Mouse (Mus musculus): ENCODE data around the gene Tbc1d22a. TPM values are rescaled to one million over a fixed set of nuclear protein-coding genes. Genes with fewer than 3 reads are reported as not detected.
A peak's percentile ranks its signal among the peaks of the same experiment; 100 is the strongest.

Tbc1d22a gene
- polyA plus RNA-seq, 1 experiment from 2014 or later = 11.1 TPM

DNA sequence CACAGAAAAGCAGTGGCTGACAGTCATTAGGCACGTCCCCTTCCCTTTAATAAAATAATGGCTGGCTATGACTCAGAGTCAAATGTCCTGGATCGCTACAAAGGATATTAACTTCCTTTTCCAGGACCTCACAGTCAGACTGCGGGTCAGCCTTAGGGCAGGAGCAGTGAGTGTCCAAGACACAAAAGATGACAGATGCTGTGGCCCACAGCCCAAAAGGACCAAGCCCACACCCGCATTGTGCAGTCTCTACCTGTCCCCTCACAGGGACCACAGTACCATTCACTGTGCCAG, 44.5 kb upstream of the Tbc1d22a start:
- H3K27ac ChIP-seq (ENCODE audit: low read depth, low read length) = 0 out of 2 replicates have a peak overlapping the region, but pooled peaks have one; percentile 37
- no peaks in the 10 kb centered on the region for H3K27me3 ChIP-seq (ENCODE audit: control insufficient read depth, insufficient read depth, low read length)
- H3K4me3 ChIP-seq (ENCODE audit: low read length) = no peak overlapping the region
- WGBS = 55% methylated on average over 4 of the region's 4 CpGs
- H3K4me1 ChIP-seq (ENCODE audit: control insufficient read depth, insufficient read depth, low read length) = peaks cover 27% of the 10 kb centered on the region
- no peaks in the 10 kb centered on the region; the same call in 1 of the 2 replicates for H3K36me3 ChIP-seq (ENCODE audit: control insufficient read depth, insufficient read depth, low read length)
- H3K4me2 ChIP-seq (replicated peaks; ENCODE audit: low read depth, low read length) = no peak overlapping the region
- H3K9ac ChIP-seq (ENCODE audit: low read depth, low read length) = no peak overlapping the region
- no peak for ATAC-seq (ENCODE audit: low FRiP score, low TSS enrichment)
- no peaks in the 10 kb centered on the region for H3K9me3 ChIP-seq (ENCODE audit: control insufficient read depth, low read length)

DNA sequence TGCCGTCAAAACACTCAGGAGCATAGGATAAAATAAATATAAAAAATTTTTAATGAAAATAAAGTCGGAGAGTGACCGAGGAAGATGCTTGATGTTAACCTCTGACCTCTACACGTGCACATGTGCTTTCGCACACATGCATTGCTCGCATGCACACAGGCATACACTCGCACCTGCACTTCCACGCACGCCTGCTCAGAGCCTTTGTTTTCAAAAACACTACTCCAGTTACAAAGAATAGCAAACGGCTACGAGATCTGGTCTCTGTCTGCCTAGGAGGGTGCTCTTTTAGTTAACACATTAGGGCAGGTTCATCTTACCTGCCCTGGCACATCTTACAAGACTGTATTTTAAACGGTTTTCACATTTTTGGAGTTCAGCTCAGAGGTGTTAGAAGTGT, 42.9 kb upstream of the Tbc1d22a start:
- Histone ChIP-seq H3K9ac (ENCODE audit: low read depth, low read length) (no peak overlapping the region), H3K27me3 (ENCODE audit: control insufficient read depth, insufficient read depth, low read length) (no peaks in the 10 kb centered on the region), H3K36me3 (ENCODE audit: control insufficient read depth, insufficient read depth, low read length) (no peaks in the 10 kb centered on the region), H3K9me3 (ENCODE audit: control insufficient read depth, low read length) (no peaks in the 10 kb centered on the region), H3K27ac (ENCODE audit: low read depth, low read length) (no peak overlapping the region), H3K4me1 (ENCODE audit: control insufficient read depth, insufficient read depth, low read length) (peaks cover 27% of the 10 kb centered on the region), H3K4me3 (ENCODE audit: low read length) (no peak overlapping the region), H3K4me2 (replicated peaks; ENCODE audit: low read depth, low read length) (no peak overlapping the region)
- WGBS = 53% methylated on average over 12 of the region's 12 CpGs
- no peak; the same call in 1 of the 2 replicates for ATAC-seq (ENCODE audit: low FRiP score, low TSS enrichment)

DNA sequence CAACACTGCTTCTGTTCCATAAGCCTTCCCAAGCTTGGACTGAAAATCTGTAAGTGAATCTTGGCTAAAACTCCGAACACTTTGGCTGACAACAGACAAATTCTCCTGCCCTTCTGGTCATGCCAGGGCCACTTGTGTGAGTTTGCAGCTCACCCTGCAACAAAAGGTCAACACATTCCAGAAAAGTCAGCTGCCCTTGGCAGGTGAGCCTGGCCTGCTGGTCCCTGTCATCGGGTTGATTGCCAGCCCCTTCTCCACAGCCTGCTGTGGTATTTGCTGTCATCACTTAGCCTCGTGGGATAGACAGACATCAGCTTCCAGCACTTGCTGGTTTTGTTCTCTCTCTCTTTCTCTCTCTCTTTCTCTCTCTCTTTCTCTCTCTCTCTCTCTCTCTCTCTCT, 42.1 kb upstream of the Tbc1d22a start:
- no peak overlapping the region for H3K4me2 ChIP-seq (replicated peaks; ENCODE audit: low read depth, low read length)
- no peak overlapping the region for H3K9ac ChIP-seq (ENCODE audit: low read depth, low read length)
- H3K27me3 ChIP-seq (ENCODE audit: control insufficient read depth, insufficient read depth, low read length) = no peaks in the 10 kb centered on the region
- no peak for ATAC-seq (ENCODE audit: low FRiP score, low TSS enrichment)
- no peak overlapping the region for H3K4me3 ChIP-seq (ENCODE audit: low read length)
- peaks cover 27% of the 10 kb centered on the region for H3K4me1 ChIP-seq (ENCODE audit: control insufficient read depth, insufficient read depth, low read length)
- WGBS = 52% methylated on average over 3 of the region's 3 CpGs
- no peaks in the 10 kb centered on the region for H3K36me3 ChIP-seq (ENCODE audit: control insufficient read depth, insufficient read depth, low read length)
- H3K27ac ChIP-seq (ENCODE audit: low read depth, low read length) = no peak overlapping the region
- no peaks in the 10 kb centered on the region for H3K9me3 ChIP-seq (ENCODE audit: control insufficient read depth, low read length)

- no peaks in the 10 kb centered on the region for H3K36me3 ChIP-seq (ENCODE audit: control insufficient read depth, insufficient read depth, low read length)
- no peak overlapping the region for H3K4me3 ChIP-seq (ENCODE audit: low read length)
- H3K4me2 ChIP-seq (replicated peaks; ENCODE audit: low read depth, low read length) = no peak overlapping the region
- ATAC-seq (ENCODE audit: low FRiP score, low TSS enrichment) = no peak
- H3K27me3 ChIP-seq (ENCODE audit: control insufficient read depth, insufficient read depth, low read length) = no peaks in the 10 kb centered on the region
- no peak overlapping the region for H3K27ac ChIP-seq (ENCODE audit: low read depth, low read length)
- H3K4me1 ChIP-seq (ENCODE audit: control insufficient read depth, insufficient read depth, low read length) = peaks cover 27% of the 10 kb centered on the region
- no peaks in the 10 kb centered on the region for H3K9me3 ChIP-seq (ENCODE audit: control insufficient read depth, low read length)
- H3K9ac ChIP-seq (ENCODE audit: low read depth, low read length) = no peak overlapping the region
- 71% methylated on average over 6 of the region's 6 CpGs for WGBS
Observed at GRCm38 (mm10) chr15:86172526-86172925, 41.7 kb upstream of the Tbc1d22a start.

DNA sequence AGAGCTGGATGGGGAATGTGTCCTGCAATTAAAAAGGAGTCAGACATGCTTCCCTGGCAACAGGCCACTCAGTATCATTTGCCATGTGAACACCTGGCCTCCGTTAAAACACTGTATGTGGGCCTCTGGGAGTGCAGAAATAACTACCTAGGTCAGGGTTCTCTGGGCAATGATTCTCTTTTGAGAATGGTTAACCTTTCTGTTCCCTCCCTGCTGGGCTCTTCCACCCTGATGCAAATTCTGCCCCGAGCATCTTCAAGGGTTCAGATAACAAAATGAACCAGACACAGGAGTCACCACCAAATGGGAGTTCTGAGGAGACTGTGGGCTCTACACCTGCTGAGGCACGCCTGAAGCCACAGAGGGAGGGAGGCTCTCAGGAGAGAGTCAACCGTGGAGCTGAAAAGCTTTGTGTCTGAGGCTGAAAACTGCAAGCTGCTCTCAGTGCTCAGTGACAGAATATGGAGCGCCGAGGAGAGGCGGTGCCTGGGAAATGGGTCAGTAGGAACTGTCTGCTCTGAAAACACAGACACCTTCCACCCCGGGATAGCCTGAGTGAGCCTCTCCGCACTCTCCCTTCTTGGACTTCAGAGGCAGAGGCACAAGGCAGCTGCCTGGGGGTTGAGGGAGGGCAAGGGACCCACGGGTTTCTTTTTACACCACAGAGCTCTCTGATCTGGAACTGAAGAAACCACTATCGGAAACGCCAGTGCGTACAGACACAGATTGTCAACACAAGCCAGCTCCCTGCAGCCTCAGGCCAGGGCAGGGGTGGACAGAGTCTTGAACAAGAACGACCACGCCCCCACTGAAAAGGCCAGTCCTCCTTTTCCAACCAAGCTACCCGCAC, 40.9 kb upstream of the Tbc1d22a start:
- H3K9me3 ChIP-seq (ENCODE audit: control insufficient read depth, low read length) = no peaks in the 10 kb centered on the region
- H3K4me1 ChIP-seq (ENCODE audit: control insufficient read depth, insufficient read depth, low read length) = peaks cover 27% of the 10 kb centered on the region
- no peak overlapping the region for H3K4me3 ChIP-seq (ENCODE audit: low read length)
- no peak overlapping the region for H3K4me2 ChIP-seq (replicated peaks; ENCODE audit: low read depth, low read length)
- peak; percentile 25; the same call in 1 of the 2 replicates for ATAC-seq (ENCODE audit: low FRiP score, low TSS enrichment)
- H3K27me3 ChIP-seq (ENCODE audit: control insufficient read depth, insufficient read depth, low read length) = no peaks in the 10 kb centered on the region
- no peak overlapping the region; the same call in 1 of the 2 replicates for H3K27ac ChIP-seq (ENCODE audit: low read depth, low read length)
- H3K36me3 ChIP-seq (ENCODE audit: control insufficient read depth, insufficient read depth, low read length) = no peaks in the 10 kb centered on the region
- H3K9ac ChIP-seq (ENCODE audit: low read depth, low read length) = no peak overlapping the region
- 27% methylated on average over 16 of the region's 16 CpGs for WGBS

GRCm38 (mm10) chr15:86175253-86176050, 38.8 kb upstream of the Tbc1d22a start:
- WGBS = 77% methylated on average over 3 of the region's 3 CpGs
- no peaks in the 10 kb centered on the region for H3K36me3 ChIP-seq (ENCODE audit: control insufficient read depth, insufficient read depth, low read length)
- no peaks in the 10 kb centered on the region for H3K9me3 ChIP-seq (ENCODE audit: control insufficient read depth, low read length)
- no peak overlapping the region for H3K4me2 ChIP-seq (replicated peaks; ENCODE audit: low read depth, low read length)
- H3K27ac ChIP-seq (ENCODE audit: low read depth, low read length) = no peak overlapping the region
- ATAC-seq (ENCODE audit: low FRiP score, low TSS enrichment) = no peak
- no peaks in the 10 kb centered on the region for H3K27me3 ChIP-seq (ENCODE audit: control insufficient read depth, insufficient read depth, low read length)
- no peak overlapping the region for H3K9ac ChIP-seq (ENCODE audit: low read depth, low read length)
- H3K4me3 ChIP-seq (ENCODE audit: low read length) = no peak overlapping the region
- peaks cover 18% of the 10 kb centered on the region for H3K4me1 ChIP-seq (ENCODE audit: control insufficient read depth, insufficient read depth, low read length)

DNA sequence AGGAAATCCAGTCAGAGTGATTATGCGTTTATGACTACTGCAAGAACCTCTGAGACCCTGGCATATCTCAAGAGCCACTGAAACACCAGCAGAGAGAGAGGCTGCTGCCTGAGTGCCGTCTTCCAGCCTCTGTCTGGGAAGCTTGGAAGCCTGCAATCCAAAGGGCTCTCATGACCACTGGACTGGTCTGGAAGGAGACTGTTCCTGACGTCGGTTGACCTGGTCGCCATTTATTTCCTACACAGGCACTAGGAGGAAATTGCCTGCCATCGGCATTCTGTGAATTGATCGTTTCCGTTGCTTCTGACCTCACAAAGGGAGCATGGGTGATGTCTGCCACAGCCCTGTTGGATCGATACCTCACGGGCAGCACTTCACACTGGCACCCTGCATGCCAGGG, 38.1 kb upstream of the Tbc1d22a start:
- ATAC-seq (ENCODE audit: low FRiP score, low TSS enrichment) = no peak
- no peaks in the 10 kb centered on the region for H3K36me3 ChIP-seq (ENCODE audit: control insufficient read depth, insufficient read depth, low read length)
- H3K4me2 ChIP-seq (replicated peaks; ENCODE audit: low read depth, low read length) = no peak overlapping the region
- H3K4me1 ChIP-seq (ENCODE audit: control insufficient read depth, insufficient read depth, low read length) = peaks cover 18% of the 10 kb centered on the region
- 64% methylated on average over 10 of the region's 10 CpGs for WGBS
- H3K9ac ChIP-seq (ENCODE audit: low read depth, low read length) = no peak overlapping the region
- H3K9me3 ChIP-seq (ENCODE audit: control insufficient read depth, low read length) = no peaks in the 10 kb centered on the region
- no peak overlapping the region for H3K4me3 ChIP-seq (ENCODE audit: low read length)
- H3K27ac ChIP-seq (ENCODE audit: low read depth, low read length) = no peak overlapping the region
- H3K27me3 ChIP-seq (ENCODE audit: control insufficient read depth, insufficient read depth, low read length) = no peaks in the 10 kb centered on the region

DNA sequence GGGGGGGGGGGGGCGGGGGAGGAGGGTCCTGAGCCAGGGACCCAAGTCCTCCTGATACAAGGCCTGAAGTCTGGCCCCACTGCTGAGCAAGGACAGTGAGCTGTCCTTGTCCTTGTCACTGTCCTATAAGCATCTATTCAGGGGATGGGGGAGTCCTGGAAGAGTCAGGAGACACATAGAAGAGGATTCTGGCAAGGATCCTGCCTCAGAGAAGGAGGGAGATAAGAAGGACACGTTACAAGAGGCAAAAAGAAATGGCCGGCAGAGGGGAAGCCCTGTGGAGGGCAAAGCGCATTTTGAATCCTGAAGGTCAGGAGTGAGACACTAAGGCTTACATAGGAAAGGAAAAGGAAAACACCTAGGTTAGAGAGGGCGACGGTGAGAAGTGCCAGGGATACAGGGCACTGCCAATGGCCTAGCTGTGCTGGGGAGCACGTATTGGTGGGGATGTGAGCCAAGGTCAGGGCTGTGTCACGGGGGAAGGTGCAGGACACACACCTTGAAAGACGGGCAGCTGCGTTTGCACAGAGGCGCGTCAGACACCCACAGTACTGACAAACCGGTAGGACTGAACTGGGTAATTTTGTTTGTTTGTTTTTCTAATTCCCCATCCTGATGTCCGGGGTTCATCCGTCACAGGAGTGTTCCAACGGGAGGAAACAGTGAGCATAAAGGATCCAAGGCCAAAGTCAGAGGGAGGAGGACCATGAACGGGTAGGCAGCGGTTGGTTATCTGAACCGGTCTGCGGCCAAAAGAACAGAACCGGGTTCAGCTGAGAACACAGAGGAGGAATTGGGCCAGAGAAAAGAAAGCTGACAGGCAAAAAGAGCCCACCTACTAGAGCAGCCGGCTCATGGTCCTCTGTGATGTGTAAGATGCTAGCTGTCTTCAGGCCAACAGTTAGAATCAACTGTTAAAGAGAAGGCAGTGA, 37.2 kb upstream of the Tbc1d22a start:
- ATAC-seq (ENCODE audit: low FRiP score, low TSS enrichment) = no peak
- 73% methylated on average over 21 of the region's 22 CpGs for WGBS
- no peaks in the 10 kb centered on the region for H3K9me3 ChIP-seq (ENCODE audit: control insufficient read depth, low read length)
- H3K4me3 ChIP-seq (ENCODE audit: low read length) = no peak overlapping the region
- no peak overlapping the region for H3K4me2 ChIP-seq (replicated peaks; ENCODE audit: low read depth, low read length)
- H3K36me3 ChIP-seq (ENCODE audit: control insufficient read depth, insufficient read depth, low read length) = no peaks in the 10 kb centered on the region
- H3K4me1 ChIP-seq (ENCODE audit: control insufficient read depth, insufficient read depth, low read length) = peaks cover 23% of the 10 kb centered on the region
- H3K27me3 ChIP-seq (ENCODE audit: control insufficient read depth, insufficient read depth, low read length) = no peaks in the 10 kb centered on the region
- H3K9ac ChIP-seq (ENCODE audit: low read depth, low read length) = no peak overlapping the region
- no peak overlapping the region for H3K27ac ChIP-seq (ENCODE audit: low read depth, low read length)

All from kidney, embryonic 14.5 days (tissue).